Mouse (Mus musculus) limb, embryonic 11.5 days (tissue): ENCODE data around the gene Tmc7. TPM values are rescaled to one million over a fixed set of nuclear protein-coding genes. Genes with fewer than 3 reads are reported as not detected.

Experiments
- ATAC-seq: fragments of 200-750 bp; cut with Nextera tagmentation; 2 replicates; pipeline ENCODE4 v1.8.0; 2017; ENCODE audit warnings: low read depth; ENCODE audit not compliant: insufficient number of reproducible peaks, low FRiP score, low TSS enrichment
- DNase-seq: peaks from one replicate; pipeline ENCODE4 v3.0.0-alpha.2; 2015; ENCODE audit warnings: low spot score
- H3K27ac ChIP-seq: fragments of 300-500 bp; sonication (generic); replicated peaks from 2 replicates; pipeline ENCODE4 v1.5.1; 2014; ENCODE audit warnings: low read depth, mild to moderate bottlenecking, low read length
- H3K27me3 ChIP-seq: fragments of 300-500 bp; sonication (generic); 2 replicates; pipeline ENCODE4 v1.6.1; 2014; ENCODE audit warnings: mild to moderate bottlenecking, low read length, mixed read lengths; ENCODE audit not compliant: control insufficient read depth, insufficient read depth
- H3K36me3 ChIP-seq: fragments of 300-500 bp; sonication (generic); 2 replicates; pipeline ENCODE4 v1.6.1; 2014; ENCODE audit warnings: mild to moderate bottlenecking, low read length, moderate library complexity, mixed read lengths; ENCODE audit not compliant: control insufficient read depth, insufficient read depth
- H3K4me1 ChIP-seq: fragments of 300-500 bp; sonication (generic); 2 replicates; pipeline ENCODE4 v1.6.1; 2014; ENCODE audit warnings: low read length, mixed read lengths; ENCODE audit not compliant: control insufficient read depth, insufficient read depth
- H3K4me2 ChIP-seq: fragments of 300-500 bp; sonication (generic); 2 replicates; pipeline ENCODE4 v1.6.1; 2014; ENCODE audit warnings: low read depth, mild to moderate bottlenecking, moderate library complexity; ENCODE audit not compliant: severe bottlenecking
- H3K4me3 ChIP-seq: fragments of 300-500 bp; sonication (generic); 2 replicates; pipeline ENCODE4 v1.5.1; 2014; ENCODE audit warnings: low read depth, low read length
- H3K9ac ChIP-seq: fragments of 300-500 bp; sonication (generic); 2 replicates; pipeline ENCODE4 v1.6.1; 2014; ENCODE audit warnings: mild to moderate bottlenecking, low read length
- H3K9me3 ChIP-seq: fragments of 300-500 bp; sonication (generic); 2 replicates; pipeline ENCODE4 v1.6.1; 2016; ENCODE audit warnings: low read length; ENCODE audit not compliant: control insufficient read depth
- WGBS: fragments of 180-500 bp; shearing (Covaris S2); extraction: QIAGEN DNeasy Blood & Tissue Kit; methylation state at CpG from one replicate; pipeline ENCODE4 v1.1.7; 2014; 5-methylcytosine and 5-hydroxymethylcytosine counted together
- polyA plus RNA-seq: library from polyadenylated mRNA; unstranded; fragments of >200 nt; fragmentation: Nextera tagmentation; extraction: Ambion mirVana; gene quantifications from 2 replicates; pipeline ENCODE4 v1.2.1, GENCODE M21; 2014

The Tmc7 gene
- polyA plus RNA-seq, 1 experiment from 2014 or later: 4.6 TPM

DNA sequence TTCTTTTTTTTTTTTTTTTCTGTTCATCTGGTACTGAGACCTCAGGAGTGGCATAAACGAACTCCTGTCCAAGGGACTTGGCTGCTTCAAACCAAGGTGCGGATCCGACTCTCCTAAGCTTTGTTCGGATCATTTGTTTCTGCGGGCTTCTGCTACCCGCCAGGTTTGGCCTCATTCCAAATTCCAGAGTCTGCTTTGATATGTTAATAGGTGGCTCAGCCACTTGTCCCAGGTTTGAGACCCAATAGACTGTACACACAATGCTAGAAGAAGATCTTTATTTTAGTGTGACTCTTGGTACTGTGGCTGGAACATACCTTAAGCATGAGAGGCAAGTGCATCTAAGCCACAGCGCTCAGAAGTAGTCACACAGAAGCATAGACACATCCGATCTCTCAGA is 27.4 kb upstream of the Tmc7 start:
- DNase-seq (no peak), ATAC-seq (no peak)
- Histone ChIP-seq H3K9me3 (no peaks in the 10 kb centered on the region), H3K27me3 (no peaks in the 10 kb centered on the region), H3K27ac (no peak overlapping the region), H3K4me1 (no peaks in the 10 kb centered on the region), H3K4me3 (no peak overlapping the region), H3K4me2 (no peak overlapping the region), H3K9ac (no peak overlapping the region), H3K36me3 (no peaks in the 10 kb centered on the region)
- WGBS: 83% methylated on average over 8 of the region's 8 CpGs

DNA sequence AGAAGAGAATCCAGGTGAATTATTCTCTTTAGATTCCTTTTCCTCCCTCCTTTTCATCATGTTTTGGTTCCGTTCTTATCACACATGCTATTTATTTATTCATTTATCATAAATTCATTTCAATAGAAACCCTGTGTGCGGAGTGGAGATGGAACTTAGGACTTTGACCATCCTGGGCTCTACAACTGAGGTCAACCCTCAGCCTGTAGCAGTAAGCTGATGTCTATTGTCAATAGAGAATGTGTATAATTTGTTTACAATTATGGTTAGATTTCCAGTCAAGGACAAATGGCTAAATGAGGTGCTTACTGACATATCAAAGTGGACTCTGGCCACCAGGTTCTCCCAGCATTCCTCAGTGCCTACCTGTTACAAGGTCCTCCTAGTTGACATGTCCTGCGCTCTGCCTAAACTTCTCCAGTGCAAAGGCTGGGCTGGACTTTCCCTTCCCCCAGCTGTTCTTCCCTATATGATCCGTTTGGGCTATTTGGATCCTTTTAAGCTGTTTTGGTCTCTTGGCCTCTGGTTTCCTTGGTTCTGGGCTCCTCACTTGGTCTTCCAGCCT is 26.7 kb upstream of the Tmc7 start:
- H3K4me2 ChIP-seq: no peak overlapping the region
- WGBS: 89% methylated on average over 4 of the region's 4 CpGs
- DNase-seq: no peak

DNA sequence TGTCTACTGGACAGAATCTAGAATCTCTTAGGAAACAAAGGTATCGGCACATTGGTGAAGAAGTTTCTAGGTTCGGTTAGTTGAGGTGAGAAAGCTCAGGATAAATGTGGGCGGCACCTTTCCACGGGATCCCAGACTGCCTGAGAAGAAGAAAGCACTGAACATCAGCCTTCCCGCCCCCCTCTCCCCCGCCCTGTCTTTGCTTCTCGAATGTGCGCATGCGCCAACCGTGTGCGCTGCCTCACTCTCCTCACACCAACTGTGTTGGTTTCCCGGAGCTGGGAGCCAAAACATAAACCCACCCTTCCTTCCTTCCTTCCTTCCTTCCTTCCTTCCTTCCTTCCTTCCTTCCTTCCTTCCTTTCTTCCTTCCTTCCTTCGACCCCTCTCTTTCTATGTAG is 26.2 kb upstream of the Tmc7 start:
- H3K4me1 ChIP-seq: no peaks in the 10 kb centered on the region
- 87% methylated on average over 13 of the region's 13 CpGs for WGBS
- H3K36me3 ChIP-seq: no peaks in the 10 kb centered on the region
- H3K9me3 ChIP-seq: no peaks in the 10 kb centered on the region
- H3K4me3 ChIP-seq: no peak overlapping the region
- no peak overlapping the region for H3K9ac ChIP-seq
- ATAC-seq (no peak), DNase-seq (no peak)
- H3K27ac ChIP-seq: no peak overlapping the region
- H3K4me2 ChIP-seq: no peak overlapping the region
- no peaks in the 10 kb centered on the region for H3K27me3 ChIP-seq

More for the DNA sequence above, 26.7 kb upstream of the Tmc7 start:
- Histone ChIP-seq H3K36me3 (no peaks in the 10 kb centered on the region), H3K4me3 (no peak overlapping the region), H3K4me1 (no peaks in the 10 kb centered on the region), H3K27ac (no peak overlapping the region), H3K9ac (no peak overlapping the region), H3K9me3 (no peaks in the 10 kb centered on the region), H3K27me3 (no peaks in the 10 kb centered on the region)
- no peak for ATAC-seq

DNA sequence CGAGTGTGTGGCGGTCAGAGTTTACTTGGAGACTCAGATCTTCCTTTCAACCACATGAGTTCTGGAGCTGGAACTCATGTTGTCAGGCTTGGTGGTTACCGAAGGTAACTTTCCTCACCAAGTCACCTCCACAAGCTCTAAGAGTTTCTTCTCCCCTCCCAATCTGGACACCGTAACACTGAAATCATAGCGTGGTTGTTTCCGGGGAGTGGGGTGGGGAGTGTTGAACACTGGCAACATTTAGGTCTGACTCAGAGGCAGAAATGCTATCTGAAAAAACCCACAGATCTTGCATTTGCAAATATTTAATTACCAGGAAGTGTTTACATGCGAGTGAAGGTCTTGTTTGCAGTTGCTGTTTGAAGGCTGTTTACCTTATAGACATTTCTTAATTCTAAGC is 25.3 kb upstream of the Tmc7 start:
- H3K9ac ChIP-seq: no peak overlapping the region
- H3K9me3 ChIP-seq: no peaks in the 10 kb centered on the region
- no peak overlapping the region for H3K27ac ChIP-seq
- no peak overlapping the region for H3K4me2 ChIP-seq
- no peak for ATAC-seq
- 95% methylated on average over 7 of the region's 7 CpGs for WGBS
- no peaks in the 10 kb centered on the region for H3K27me3 ChIP-seq
- no peak for DNase-seq
- no peaks in the 10 kb centered on the region for H3K36me3 ChIP-seq
- no peak overlapping the region for H3K4me3 ChIP-seq
- H3K4me1 ChIP-seq: no peaks in the 10 kb centered on the region

DNA sequence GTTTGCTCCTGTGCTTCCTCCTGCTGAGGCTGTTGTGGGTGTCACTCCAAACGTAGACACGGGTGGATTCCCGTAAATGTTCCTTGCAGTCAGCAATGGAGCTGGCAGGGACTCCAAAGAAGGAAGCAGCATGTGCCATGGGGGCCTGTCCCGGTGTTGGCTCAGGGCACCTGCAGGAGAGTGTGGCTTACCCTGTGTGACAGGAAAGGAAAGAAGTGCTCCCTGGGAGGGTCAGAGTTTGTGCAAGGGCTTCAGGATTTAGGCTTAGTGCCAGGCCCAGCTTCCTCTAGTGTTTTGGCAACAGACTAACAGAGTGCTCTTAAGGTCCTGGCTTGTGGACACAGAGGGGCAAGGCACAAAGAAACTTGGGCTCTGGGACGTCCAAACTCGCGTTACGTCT is 20.3 kb upstream of the Tmc7 start:
- no peak overlapping the region for H3K9ac ChIP-seq
- H3K36me3 ChIP-seq: no peaks in the 10 kb centered on the region
- WGBS: 86% methylated on average over 8 of the region's 8 CpGs
- no peak overlapping the region for H3K27ac ChIP-seq
- DNase-seq (no peak), ATAC-seq (no peak)
- no peak overlapping the region for H3K4me2 ChIP-seq
- no peaks in the 10 kb centered on the region for H3K27me3 ChIP-seq
- no peaks in the 10 kb centered on the region for H3K4me1 ChIP-seq
- H3K9me3 ChIP-seq: no peaks in the 10 kb centered on the region
- no peak overlapping the region for H3K4me3 ChIP-seq

DNA sequence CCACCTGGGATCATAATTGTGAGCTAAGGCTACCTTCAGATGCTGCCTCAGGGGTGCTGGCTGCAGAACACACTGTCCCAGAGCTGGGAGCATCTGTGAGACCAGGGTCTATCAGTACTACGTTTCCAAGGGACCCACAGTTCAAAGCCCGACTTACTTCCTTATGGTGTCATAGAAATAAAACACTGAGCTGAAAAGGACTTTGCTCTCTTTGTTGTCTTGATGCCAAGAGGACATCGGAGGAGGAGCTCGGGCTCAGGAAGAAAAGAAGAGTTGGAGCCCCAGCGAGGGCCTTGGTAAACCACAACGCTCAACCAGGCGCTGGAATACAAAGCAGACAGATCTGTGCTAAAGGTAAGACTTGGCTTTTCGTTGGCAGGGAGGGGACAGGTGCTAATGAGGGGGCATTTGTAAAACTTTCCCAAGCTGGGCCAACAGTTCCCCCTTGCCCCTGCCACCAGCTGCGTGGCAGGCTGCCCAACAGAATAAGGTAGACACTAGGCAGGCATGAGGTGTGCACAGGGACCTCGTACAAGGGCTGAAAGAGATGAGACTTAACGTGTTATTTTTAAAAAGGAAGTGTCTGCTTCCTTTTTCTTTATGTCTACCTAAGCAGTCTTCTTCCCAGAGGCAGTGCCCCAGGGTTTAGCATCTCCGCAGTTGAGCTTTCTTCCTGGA is 15.6 kb upstream of the Tmc7 start:
- Histone ChIP-seq H3K4me2 (no peak overlapping the region), H3K27me3 (peaks cover 15% of the 10 kb centered on the region), H3K27ac (no peak overlapping the region), H3K36me3 (no peaks in the 10 kb centered on the region), H3K9ac (no peak overlapping the region), H3K4me1 (peaks cover 3% of the 10 kb centered on the region; the same call in 1 of the 2 replicates), H3K9me3 (no peaks in the 10 kb centered on the region), H3K4me3 (no peak overlapping the region)
- 73% methylated on average over 12 of the region's 12 CpGs for WGBS
- ATAC-seq: no peak
- no peak for DNase-seq

DNA sequence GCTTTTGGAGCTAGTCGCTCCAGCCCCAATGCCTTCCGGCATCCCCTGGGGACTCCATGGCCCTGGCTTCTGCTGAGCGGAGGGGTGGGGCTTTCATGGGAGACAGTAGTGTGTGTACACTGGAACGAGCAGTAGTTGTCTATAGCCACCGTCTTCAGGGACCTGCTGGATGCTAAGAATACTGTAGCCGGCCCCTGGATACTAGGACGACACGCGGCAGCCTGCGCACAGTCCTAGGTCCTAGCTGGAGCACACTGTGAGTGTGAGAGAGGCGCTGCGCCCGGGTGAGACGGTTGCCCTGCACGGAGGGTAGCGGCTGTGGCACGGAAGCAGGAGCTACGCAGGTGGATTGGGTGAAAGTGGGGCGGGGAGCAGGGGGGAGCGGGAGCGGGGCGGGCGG is 12.7 kb upstream of the Tmc7 start, which contains the start of gene Tmc5:
TSS of gene Tmc5 (plus strand) at position 97 of the 400 bp plus-strand sequence.
- H3K4me2 ChIP-seq: peak within 1 kb of the TSS; percentile 34; the same call in 1 of the 2 replicates
- ATAC-seq (no peak), DNase-seq (no peak)
- H3K36me3 ChIP-seq: no peaks in the 10 kb centered on the region
- H3K27ac ChIP-seq: no peak within 1 kb of the TSS
- peak within 1 kb of the TSS; percentile 16 for H3K4me3 ChIP-seq
- peaks cover 14% of the 10 kb centered on the region for H3K4me1 ChIP-seq
- H3K9me3 ChIP-seq: no peaks in the 10 kb centered on the region
- H3K9ac ChIP-seq: no peak within 1 kb of the TSS
- peaks cover 15% of the 10 kb centered on the region for H3K27me3 ChIP-seq
- WGBS: 6% methylated on average over 23 of the region's 23 CpGs

DNA sequence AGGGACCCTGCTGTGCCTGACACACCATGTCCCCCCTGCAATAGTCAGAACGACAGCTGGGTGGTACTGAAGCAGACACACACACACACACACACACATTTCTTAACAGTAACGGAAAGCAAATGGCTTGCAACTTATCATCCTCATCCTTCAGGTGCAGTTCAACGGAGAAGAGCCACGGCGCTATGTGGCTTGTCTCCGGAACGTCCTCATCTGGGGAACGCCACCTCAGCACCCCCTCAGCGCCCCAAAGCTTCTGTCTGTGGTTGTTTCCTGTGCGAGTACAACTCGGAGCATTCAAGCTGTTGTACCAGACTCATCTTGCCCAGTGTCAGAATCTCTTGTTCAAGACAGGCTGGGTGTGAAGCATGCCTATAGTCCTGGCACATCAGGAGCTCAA is 11.7 kb upstream of the Tmc7 start:
- Histone ChIP-seq H3K9ac (no peak overlapping the region), H3K27me3 (peaks cover 15% of the 10 kb centered on the region), H3K27ac (no peak overlapping the region), H3K36me3 (no peaks in the 10 kb centered on the region), H3K4me3 (no peak overlapping the region), H3K4me1 (peaks cover 17% of the 10 kb centered on the region), H3K9me3 (no peaks in the 10 kb centered on the region), H3K4me2 (no peak overlapping the region)
- 80% methylated on average over 11 of the region's 11 CpGs for WGBS
- no peak for DNase-seq
- ATAC-seq: no peak
